Mouse (Mus musculus) MEL (cell line): Measurements from ENCODE around the gene Camk1d. TPM values are rescaled to one million over a fixed set of nuclear protein-coding genes. Genes with fewer than 3 reads are reported as not detected.

Experiments used
- DNase-seq: peaks from one replicate; pipeline ENCODE4 v3.0.0; 2011; ENCODE audit warnings: low read depth, low spot score
- H3K27ac ChIP-seq: 2 replicates; pipeline ENCODE4 v1.5.1; 2012; ENCODE audit warnings: low read depth, mild to moderate bottlenecking, control low read depth, low read length, moderate library complexity; ENCODE audit not compliant: control insufficient read depth
- H3K27me3 ChIP-seq, 2 experiments: fragments of 150-350 bp in 1 of 2; sonication (generic) in 1 of 2; 2 replicates each; pipeline ENCODE4 v1.6.1; 2012; ENCODE audit warnings: low read length in 2 of 2, mild to moderate bottlenecking in 2 of 2, improper control_type of control experiment in 1 of 2, moderate library complexity in 1 of 2; ENCODE audit not compliant: insufficient read depth in 2 of 2, control insufficient read depth in 1 of 2
- H3K36me3 ChIP-seq, 2 experiments: 2 replicates each; pipeline ENCODE4 v1.6.1; 2012 to 2014; ENCODE audit warnings: low read length in 2 of 2, improper control_type of control experiment in 1 of 2, inconsistent platforms in 1 of 2, mild to moderate bottlenecking in 1 of 2; ENCODE audit not compliant: insufficient read depth in 2 of 2, control insufficient read depth in 1 of 2
- H3K4me1 ChIP-seq, 2 experiments: fragments of 150-350 bp in 1 of 2; sonication (generic) in 1 of 2; 2 replicates each; pipeline ENCODE4 v1.6.1; 2012; ENCODE audit warnings: low read length in 2 of 2, improper control_type of control experiment in 1 of 2, mild to moderate bottlenecking in 1 of 2; ENCODE audit not compliant: insufficient read depth in 2 of 2, control insufficient read depth in 1 of 2
- H3K4me3 ChIP-seq, 2 experiments: fragments of 150-350 bp in 1 of 2; sonication (generic) in 1 of 2; 2 replicates each; pipeline ENCODE4 v1.5.1; 2012; ENCODE audit warnings: low read depth in 2 of 2, low read length in 2 of 2, mild to moderate bottlenecking in 2 of 2, moderate library complexity in 2 of 2, control low read depth in 1 of 2, improper control_type of control experiment in 1 of 2; ENCODE audit not compliant: control insufficient read depth in 1 of 2, insufficient read depth in 1 of 2
- H3K79me2 ChIP-seq: 2 replicates; pipeline ENCODE4 v1.6.1; 2012; ENCODE audit warnings: mild to moderate bottlenecking, low read length, moderate library complexity; ENCODE audit not compliant: control insufficient read depth, poor library complexity, insufficient read depth
- H3K9ac ChIP-seq: 2 replicates; pipeline ENCODE4 v1.6.1; 2012; ENCODE audit warnings: low read depth, mild to moderate bottlenecking, control low read depth, low read length, moderate library complexity; ENCODE audit not compliant: control insufficient read depth, poor library complexity, severe bottlenecking
- H3K9me3 ChIP-seq: fragments of 150-350 bp; sonication (generic); replicated peaks from 2 replicates; pipeline ENCODE4 v1.6.1; 2012; ENCODE audit warnings: mild to moderate bottlenecking, low read length, improper control_type of control experiment, moderate library complexity; ENCODE audit not compliant: insufficient read depth
- BHLHE40 ChIP-seq: IDR thresholded peaks from 2 replicates; pipeline ENCODE4 v1.6.1; 2012; ENCODE audit warnings: low read depth, mild to moderate bottlenecking, inconsistent platforms, low read length, improper control_type of control experiment, borderline replicate concordance
- CHD1 ChIP-seq: IDR thresholded peaks from 2 replicates; pipeline ENCODE4 v1.6.1; 2012; ENCODE audit warnings: low read depth, mild to moderate bottlenecking, inconsistent platforms, low read length, improper control_type of control experiment
- CTCF ChIP-seq, 3 experiments: IDR thresholded peaks in 2 of 3; conservative IDR thresholded peaks in 1 of 3; 2 replicates each; pipeline ENCODE4 v1.5.1; 2011 to 2012; ENCODE audit warnings: low read length in 3 of 3, low read depth in 2 of 3, mild to moderate bottlenecking in 2 of 3, improper control_type of control experiment in 1 of 3, inconsistent platforms in 1 of 3, mixed read lengths in 1 of 3, moderate library complexity in 1 of 3; ENCODE audit not compliant: control insufficient read depth in 1 of 3, insufficient read depth in 1 of 3, poor library complexity in 1 of 3, severe bottlenecking in 1 of 3
- E2F4 ChIP-seq: IDR thresholded peaks from 2 replicates; pipeline ENCODE4 v1.6.1; 2011; ENCODE audit warnings: low read depth, low read length, improper control_type of control experiment, borderline replicate concordance
- ELF1 ChIP-seq: IDR thresholded peaks from 2 replicates; pipeline ENCODE4 v1.6.1; 2014; ENCODE audit warnings: low read depth, mild to moderate bottlenecking, inconsistent platforms, low read length, improper control_type of control experiment, moderate library complexity
- EP300 ChIP-seq, 2 experiments: IDR thresholded peaks; 2 replicates each; pipeline ENCODE4 v1.6.1; 2011; ENCODE audit warnings: improper control_type of control experiment in 2 of 2, low read length in 2 of 2, low read depth in 1 of 2, mild to moderate bottlenecking in 1 of 2
- ETS1 ChIP-seq: IDR thresholded peaks from 2 replicates; pipeline ENCODE4 v1.6.1; 2012; ENCODE audit warnings: low read depth, mild to moderate bottlenecking, inconsistent platforms, low read length, improper control_type of control experiment, moderate library complexity
- HCFC1 ChIP-seq: IDR thresholded peaks from 2 replicates; pipeline ENCODE4 v1.6.1; 2012; ENCODE audit warnings: low read depth, mild to moderate bottlenecking, inconsistent platforms, low read length, improper control_type of control experiment, moderate library complexity
- JUND ChIP-seq: IDR thresholded peaks from 2 replicates; pipeline ENCODE4 v1.6.1; 2011; ENCODE audit warnings: low read depth, mild to moderate bottlenecking, improper control_type of control experiment, low read length
- MAFK ChIP-seq: IDR thresholded peaks from 2 replicates; pipeline ENCODE4 v1.6.1; 2011; ENCODE audit warnings: low read depth, mild to moderate bottlenecking, low read length, improper control_type of control experiment, borderline replicate concordance
- MEF2A ChIP-seq: IDR thresholded peaks from 2 replicates; pipeline ENCODE4 v1.6.1; 2014; ENCODE audit warnings: low read depth, mild to moderate bottlenecking, inconsistent platforms, low read length, improper control_type of control experiment; ENCODE audit not compliant: poor library complexity, insufficient replicate concordance, severe bottlenecking; ENCODE audit errors: extremely low read depth
- MXI1 ChIP-seq: IDR thresholded peaks from 2 replicates; pipeline ENCODE4 v1.6.1; 2011; ENCODE audit warnings: mild to moderate bottlenecking, low read depth, low read length, improper control_type of control experiment
- NELFE ChIP-seq: IDR thresholded peaks from 2 replicates; pipeline ENCODE4 v1.6.1; 2011; ENCODE audit warnings: low read depth, low read length, improper control_type of control experiment
- SIN3A ChIP-seq: IDR thresholded peaks from 2 replicates; pipeline ENCODE4 v1.6.1; 2012; ENCODE audit warnings: low read length, improper control_type of control experiment, inconsistent platforms
- SMC3 ChIP-seq: IDR thresholded peaks from 2 replicates; pipeline ENCODE4 v1.6.1; 2011; ENCODE audit warnings: low read depth, low read length, improper control_type of control experiment
- TAL1 ChIP-seq: IDR thresholded peaks from 2 replicates; pipeline ENCODE4 v1.6.1; 2012; ENCODE audit warnings: mild to moderate bottlenecking, inconsistent platforms, low read length, moderate library complexity, mixed read lengths
- USF2 ChIP-seq, 2 experiments: IDR thresholded peaks; 2 replicates each; pipeline ENCODE4 v1.6.1; 2011 to 2012; ENCODE audit warnings: improper control_type of control experiment in 2 of 2, low read length in 2 of 2, borderline replicate concordance in 1 of 2, inconsistent platforms in 1 of 2, low read depth in 1 of 2, mild to moderate bottlenecking in 1 of 2; ENCODE audit not compliant: insufficient read depth in 1 of 2
- ZC3H11A ChIP-seq: IDR thresholded peaks from 2 replicates; pipeline ENCODE4 v1.6.1; 2012; ENCODE audit warnings: low read depth, mild to moderate bottlenecking, inconsistent platforms, low read length, improper control_type of control experiment
- ZKSCAN1 ChIP-seq: IDR thresholded peaks from 2 replicates; pipeline ENCODE4 v1.6.1; 2012; ENCODE audit warnings: low read depth, mild to moderate bottlenecking, inconsistent platforms, low read length, improper control_type of control experiment, moderate library complexity
- polyA plus RNA-seq, 2 experiments: library from polyadenylated mRNA; stranded (reverse) in 1 of 2; unstranded in 1 of 2; fragments of >175 nt in 1 of 2; fragments of >200 nt in 1 of 2; gene quantifications; 2 replicates each; pipeline versions ENCODE4 v1.2.1 to v1.2.4; 2012; ENCODE audit warnings: low replicate concordance in 2 of 2, low read depth in 1 of 2; ENCODE audit not compliant: insufficient read length in 2 of 2, insufficient read depth in 1 of 2, missing spikeins in 1 of 2
- total RNA-seq: library from RNA; depleted of rRNA; stranded (reverse); fragments of 300-350 nt; gene quantifications from 2 replicates; pipeline ENCODE4 v1.2.3, GENCODE M21; 2012

Gene Camk1d
- total and polyA plus RNA-seq, 3 experiments, result 2.9 to 4.4 TPM; not detected in 1

DNA sequence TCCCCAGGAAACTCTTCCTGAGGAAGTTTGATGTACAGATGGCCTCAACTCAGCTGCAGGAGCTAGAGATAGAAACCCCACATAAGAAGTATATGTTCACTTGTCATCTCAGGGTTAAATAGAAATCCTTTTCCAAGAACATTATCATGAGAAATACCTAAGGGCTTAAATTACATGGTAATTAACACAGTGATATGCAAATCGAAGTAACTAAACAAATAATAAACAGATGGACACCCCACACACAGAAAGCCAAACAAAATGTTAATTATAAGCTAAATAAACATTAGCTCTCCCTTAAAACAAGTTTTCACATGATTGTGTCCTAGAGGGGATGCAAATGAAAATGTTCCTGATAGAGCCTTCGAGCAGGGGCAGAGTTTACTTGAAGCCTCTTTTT is 246.8 kb downstream of the Camk1d start:
- DNase-seq, result no peak
- H3K4me1 ChIP-seq, result peaks cover 3 to 6% of the 10 kb centered on the region in 2 experiments
- H3K4me3 ChIP-seq, result no peak overlapping the region
- H3K9ac ChIP-seq, result no peak overlapping the region
- H3K79me2 ChIP-seq, result no peaks in the 10 kb centered on the region
- H3K36me3 ChIP-seq, result peaks cover 0 to 6% of the 10 kb centered on the region in 2 experiments; a peak in 2 of 4 replicates
- no peaks in the 10 kb centered on the region for H3K27me3 ChIP-seq
- no peak for TF ChIP-seq EP300 (IDR thresholded peaks at IDR 0.05; ENCODE audit: low read depth in 1 of 2, low read length in 2 of 2)
- no peak for TF ChIP-seq TAL1
- no peak for TF ChIP-seq HCFC1
- no peak for TF ChIP-seq ELF1
- TF ChIP-seq BHLHE40, result no peak
- no peak for TF ChIP-seq USF2 (IDR thresholded peaks at IDR 0.05; ENCODE audit: borderline replicate concordance in 1 of 2, insufficient read depth in 1 of 2, low read depth in 1 of 2, low read length in 2 of 2)
- no peak for TF ChIP-seq NELFE
- no peak for TF ChIP-seq ZKSCAN1
- no peak for TF ChIP-seq ETS1
- no peak for TF ChIP-seq ZC3H11A
- no peak for TF ChIP-seq CHD1
- no peak for TF ChIP-seq CTCF (IDR thresholded peaks at IDR 0.05 in 2 of 3, conservative IDR thresholded peaks at IDR 0.05 in 1 of 3; ENCODE audit: control insufficient read depth in 1 of 3, insufficient read depth in 1 of 3, low read depth in 2 of 3, low read length in 3 of 3, poor library complexity in 1 of 3, severe bottlenecking in 1 of 3)
- no peak for TF ChIP-seq SIN3A
- TF ChIP-seq MAFK, result no peak
- no peak for TF ChIP-seq MXI1
- no peak for TF ChIP-seq MEF2A
- no peak for TF ChIP-seq JUND
- no peak overlapping the region for H3K27ac ChIP-seq
- H3K9me3 ChIP-seq, result no peaks in the 10 kb centered on the region

DNA sequence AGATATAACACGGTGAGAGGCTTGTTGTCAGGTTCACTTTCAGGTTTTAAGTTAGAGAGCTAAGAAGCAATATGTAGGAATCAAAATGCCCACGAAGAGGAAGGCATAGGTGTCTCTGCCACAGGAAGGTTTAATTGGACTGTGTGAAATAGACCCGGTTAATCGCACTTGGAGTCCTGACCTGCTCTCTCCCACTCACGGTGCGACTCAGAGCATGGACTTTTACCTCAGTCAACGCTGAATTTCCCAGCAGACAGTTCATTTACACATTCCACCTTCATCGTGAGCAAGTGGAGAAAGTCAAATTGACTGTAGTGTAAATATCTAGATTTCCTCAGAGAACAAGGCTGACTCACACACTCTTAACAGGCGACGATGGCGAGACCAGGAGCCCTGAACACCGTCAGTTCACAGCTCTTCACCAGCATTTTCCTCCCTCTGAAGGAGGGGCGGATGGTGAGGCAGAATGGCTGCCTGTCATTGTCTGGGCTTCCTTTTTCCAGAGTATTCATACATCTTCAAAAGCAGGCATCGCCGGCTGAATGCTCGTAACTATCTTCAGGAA is 255.6 kb downstream of the Camk1d start:
- H3K27me3 ChIP-seq, result no peaks in the 10 kb centered on the region
- H3K79me2 ChIP-seq, result no peaks in the 10 kb centered on the region
- no peak for TF ChIP-seq JUND
- no peak for TF ChIP-seq SMC3
- no peak for TF ChIP-seq ELF1
- TF ChIP-seq E2F4, result no peak
- no peaks in the 10 kb centered on the region for H3K36me3 ChIP-seq
- no peak overlapping the region for H3K9ac ChIP-seq
- no peak overlapping the region for H3K27ac ChIP-seq
- no peaks in the 10 kb centered on the region for H3K9me3 ChIP-seq
- H3K4me1 ChIP-seq, result peaks cover 3 to 6% of the 10 kb centered on the region in 2 experiments; a peak in 2 of 4 replicates
- DNase-seq, result no peak
- H3K4me3 ChIP-seq, result no peak overlapping the region
